Mouse (Mus musculus): ENCODE data around the gene Fam229a.

DNA sequence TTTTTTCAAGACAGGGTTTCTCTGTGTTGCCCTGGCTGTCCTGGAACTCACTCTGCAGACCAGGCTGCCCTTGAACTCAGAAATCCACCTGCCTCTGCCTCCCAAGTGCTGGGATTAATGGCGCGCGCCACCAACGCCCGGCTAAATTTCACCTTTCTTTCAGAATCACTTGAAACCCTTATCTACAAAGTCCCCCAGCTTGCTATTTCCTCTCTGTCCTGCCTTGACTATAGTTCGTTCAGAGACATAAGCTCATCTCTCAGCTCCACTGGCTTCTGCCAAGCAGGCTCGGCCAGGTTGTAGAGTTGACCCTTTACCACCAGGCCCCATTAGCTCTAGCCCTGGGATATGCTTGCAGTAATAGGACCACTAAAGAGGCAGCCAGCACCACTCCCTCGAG, 43.6 kb upstream of the Fam229a start:
- TF ChIP-seq CTCF (IDR thresholded peaks at IDR 0.05; ENCODE audit: low read depth): no peak
- no peak for TF ChIP-seq EP300 (IDR thresholded peaks at IDR 0.05; ENCODE audit: low read depth)

All from liver, postnatal 0 days (tissue).